Mouse (Mus musculus) T-helper 1 cell (primary cell): ENCODE data around the gene Adamts18.

ENCODE experiments used
- in situ Hi-C: fragments of 300-600 bp; cut with MboI, MseI; formaldehyde crosslinking; loops from one replicate; pipeline ENCODE4 v1.15.1; 2025; ENCODE audit warnings: high pct_unique_total_duplicates

The Adamts18 gene

GRCm38 (mm10) chr8:113665036-113665435 is 183.5 kb downstream of the Adamts18 start:
- in situ Hi-C loops: loop anchor here (5.0 to 25.0 kb wide), 2 partner anchors 317 to 697 kb away; no protein-coding TSS in a partner anchor

GRCm38 (mm10) chr8:113664544-113664943 is 184.0 kb downstream of the Adamts18 start:
- in situ Hi-C loops: loop anchor here (25.0 kb wide), 1 partner anchor 698 kb away; no protein-coding TSS in a partner anchor

GRCm38 (mm10) chr8:113660128-113660527 is 188.4 kb downstream of the Adamts18 start:
- in situ Hi-C loops: loop anchor here (25.0 kb wide), 1 partner anchor 702 kb away; no protein-coding TSS in a partner anchor

- in situ Hi-C loops: loop anchor here (10.0 to 25.0 kb wide), 3 partner anchors 706 to 1148 kb away; no protein-coding TSS in a partner anchor
Observed at GRCm38 (mm10) chr8:113656681-113657298, 191.7 kb downstream of the Adamts18 start.

GRCm38 (mm10) chr8:113656154-113656553 is 192.4 kb downstream of the Adamts18 start:
- in situ Hi-C loops: loop anchor here (10.0 to 25.0 kb wide), 3 partner anchors 706 to 1149 kb away; no protein-coding TSS in a partner anchor

GRCm38 (mm10) chr8:113653151-113653550 is 195.4 kb downstream of the Adamts18 start:
- in situ Hi-C loops: loop anchor here (10.0 to 25.0 kb wide), 3 partner anchors 709 to 1152 kb away; no protein-coding TSS in a partner anchor

GRCm38 (mm10) chr8:113652450-113652849 is 196.1 kb downstream of the Adamts18 start:
- in situ Hi-C loops: loop anchor here (10.0 to 25.0 kb wide), 3 partner anchors 710 to 1152 kb away; no protein-coding TSS in a partner anchor
